Mouse (Mus musculus) layer of hippocampus, adult 8-10 months (tissue): ENCODE measurements around the gene Naaladl1. TPM values are rescaled to one million over a fixed set of nuclear protein-coding genes. Genes with fewer than 3 reads are reported as not detected.
"Not testable (repeated sequence)": the region's sequence is repeated elsewhere in the genome, so short reads cannot be mapped to it uniquely, and the experiment has no call there.

Experiments
- DNase-seq, 2 experiments: peaks; one replicate each; pipeline ENCODE4 v3.0.0; 2022; ENCODE audit warnings: low spot score in 2 of 2
- total RNA-seq, 4 experiments: library from RNA; stranded (reverse); gene quantifications; 2 replicates each; pipeline ENCODE4 v1.2.4; 2022

Naaladl1 gene
- total RNA-seq, 4 experiments from 2014 or later: 0.14 to 0.25 (median 0.17) TPM; not detected in 1

DNA sequence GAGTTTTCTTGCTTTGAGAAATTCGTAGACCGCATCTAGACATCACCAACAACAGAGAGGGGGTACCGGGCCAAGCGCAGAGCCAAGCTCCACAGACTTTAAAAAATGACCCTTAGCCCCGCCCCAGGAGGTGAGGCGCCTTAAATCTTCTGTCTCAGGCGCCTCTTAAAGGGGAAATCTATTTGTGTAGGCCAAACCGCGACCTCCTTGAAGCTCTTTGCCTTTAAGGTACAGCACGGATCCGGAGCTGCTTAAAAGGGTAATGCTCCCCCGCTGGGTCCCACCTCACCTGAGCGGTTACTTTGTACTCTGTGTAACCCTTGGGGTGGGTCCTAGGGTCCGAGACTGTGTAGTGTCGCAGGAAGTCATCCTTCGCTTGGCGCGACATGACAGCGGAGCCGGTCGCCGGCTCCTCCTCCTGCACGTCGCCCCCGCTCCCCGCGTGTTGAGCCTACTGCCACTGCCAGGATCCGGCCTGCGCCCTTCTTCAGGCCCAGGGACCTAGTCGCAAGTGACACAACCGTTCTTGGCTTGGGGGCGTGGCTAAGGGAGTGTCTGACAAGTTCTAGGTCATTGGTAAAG, 22.3 kb downstream of the Naaladl1 start, which contains the start of gene Snx15:
Snx15 (minus strand) TSS at position 545 of the 582 bp plus-strand sequence.
- DNase-seq: peak; percentile 94

DNA sequence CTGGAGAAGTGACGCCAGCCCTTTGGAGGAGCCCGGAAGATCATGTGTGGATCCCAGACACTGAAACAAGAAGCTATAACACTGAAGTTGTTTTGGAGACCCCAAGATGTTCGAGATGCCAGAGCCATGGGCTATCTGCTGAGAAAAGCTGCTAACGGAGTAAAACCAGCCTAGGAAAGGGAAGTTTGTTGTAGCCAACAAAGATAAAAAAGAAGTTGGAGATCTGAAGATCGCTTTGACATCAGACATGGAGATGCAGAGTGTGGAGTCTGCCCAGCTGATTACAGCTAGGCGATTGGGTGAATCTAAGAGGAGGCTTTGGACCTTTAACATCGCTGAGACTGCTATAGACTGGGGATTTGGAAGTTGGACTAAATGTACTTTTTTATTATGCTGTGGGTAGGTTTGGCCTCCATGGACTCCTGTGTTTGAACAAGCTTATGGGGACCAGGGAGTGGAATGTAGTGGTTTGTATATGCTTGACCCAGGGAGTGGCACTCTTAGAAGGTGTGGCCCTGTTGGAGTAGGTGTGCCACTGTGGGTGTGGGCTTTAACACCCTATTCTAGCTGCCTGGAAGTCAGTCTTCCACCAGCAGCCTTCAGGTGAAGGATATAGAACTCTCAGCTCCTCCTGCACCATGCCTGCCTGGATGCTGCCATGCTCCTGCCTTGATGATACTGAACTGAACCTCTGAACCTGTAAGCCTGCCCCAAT, 25.0 kb downstream of the Naaladl1 start:
- not testable (repeated sequence) for DNase-seq

DNA sequence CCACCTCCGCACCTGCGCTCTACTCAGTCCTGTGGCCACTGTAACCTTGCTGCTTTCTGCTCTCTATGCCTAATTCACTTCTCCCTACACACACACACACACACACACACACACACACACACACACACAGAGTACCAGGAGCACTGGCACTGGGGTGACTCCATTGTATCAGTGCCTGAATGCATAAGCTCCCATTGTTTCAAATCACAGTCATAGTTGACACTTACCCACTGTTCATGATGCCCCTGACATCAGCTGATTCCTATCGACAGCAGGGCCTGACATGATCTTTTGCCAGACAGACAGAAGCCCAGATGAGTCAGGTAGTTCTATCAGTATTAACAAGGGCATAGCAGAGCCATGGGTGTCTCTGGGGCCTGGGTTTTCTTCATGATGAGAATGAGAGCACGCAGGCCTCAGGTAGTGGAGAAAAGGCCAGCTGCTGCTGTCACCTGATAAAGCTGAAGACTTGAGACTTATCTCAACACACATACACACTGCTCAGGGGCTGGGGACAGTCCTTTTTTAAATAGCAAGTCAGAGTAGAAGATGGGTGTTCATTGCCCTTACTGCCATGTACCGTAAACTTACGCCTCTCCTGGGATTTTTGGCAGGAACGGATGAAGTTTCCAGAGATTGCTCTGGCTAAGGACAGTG, 26.7 kb downstream of the Naaladl1 start:
- no peak for DNase-seq

DNA sequence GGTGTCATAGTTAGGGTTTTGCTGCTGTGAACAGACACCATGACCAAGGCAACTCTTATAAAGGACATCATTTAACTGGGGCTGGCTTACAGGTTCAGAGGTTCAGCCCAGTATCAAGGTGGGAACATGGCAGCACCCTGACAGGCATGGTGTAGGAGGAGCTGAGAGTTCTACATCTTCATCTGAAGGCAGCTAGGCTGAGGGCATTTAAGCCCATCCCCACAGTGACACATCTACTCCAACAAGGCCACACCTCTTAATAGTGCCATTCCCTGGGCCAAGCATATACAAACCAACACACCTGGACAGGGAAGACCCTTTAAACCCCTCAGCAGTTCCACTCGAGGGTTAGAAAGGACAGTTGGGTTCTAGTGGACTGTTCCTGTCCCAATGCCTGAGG, 27.6 kb downstream of the Naaladl1 start:
- DNase-seq: not testable (repeated sequence)

DNA sequence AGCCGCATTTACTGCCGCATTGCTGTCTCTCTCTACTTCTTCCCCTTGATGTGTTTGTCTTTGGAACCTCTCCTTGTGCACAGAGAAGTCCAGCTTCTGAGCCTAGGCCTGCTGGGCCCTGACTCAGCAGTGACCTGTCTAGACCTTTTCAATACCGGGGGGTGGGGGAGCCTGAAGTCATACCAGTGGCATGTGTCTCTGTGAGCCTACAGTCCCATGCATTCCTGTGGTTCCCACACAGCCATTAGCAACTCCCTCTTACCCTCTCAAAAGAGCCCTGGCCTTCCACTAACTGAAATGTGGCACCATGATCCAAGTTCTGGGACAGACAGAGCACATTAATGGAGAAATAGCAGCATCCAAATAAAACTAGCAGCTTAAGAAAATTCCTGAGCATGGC, 30.8 kb downstream of the Naaladl1 start:
- DNase-seq: no peak

DNA sequence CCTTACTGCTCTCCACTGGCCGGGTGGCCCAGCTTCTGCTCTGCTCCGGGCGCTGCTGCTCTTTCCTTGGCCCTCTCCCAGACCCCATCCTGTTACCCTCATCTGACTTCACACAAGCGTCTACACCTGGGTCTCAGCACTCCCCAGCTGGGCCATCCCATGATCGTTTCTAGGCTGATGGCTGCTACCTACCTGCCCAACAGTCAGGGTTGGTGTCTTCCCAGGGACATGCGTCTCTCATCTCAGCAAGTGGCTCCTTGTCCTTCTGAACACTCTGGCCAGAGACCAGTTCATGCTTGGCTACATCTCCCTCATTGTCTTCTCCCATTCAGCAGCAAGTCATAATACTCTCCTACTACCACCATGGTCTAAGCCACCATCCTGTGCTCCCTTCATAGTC, 34.1 kb downstream of the Naaladl1 start:
- DNase-seq: no peak

DNA sequence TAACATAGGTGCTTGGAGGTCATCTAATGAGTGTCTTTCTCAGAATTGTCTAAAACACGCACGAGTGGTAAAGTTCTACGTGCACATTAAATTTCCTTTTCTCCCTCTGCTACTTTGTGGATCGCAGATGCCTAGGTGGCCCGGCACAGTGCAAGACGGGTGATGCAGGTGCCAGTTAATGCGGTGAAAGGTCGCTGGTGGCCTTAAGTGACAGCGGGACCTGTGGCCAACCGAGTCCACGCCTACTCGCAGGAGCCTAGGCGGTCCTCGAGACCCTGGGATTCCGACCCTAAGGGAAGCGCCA, 34.7 kb downstream of the Naaladl1 start:
- no peak for DNase-seq

DNA sequence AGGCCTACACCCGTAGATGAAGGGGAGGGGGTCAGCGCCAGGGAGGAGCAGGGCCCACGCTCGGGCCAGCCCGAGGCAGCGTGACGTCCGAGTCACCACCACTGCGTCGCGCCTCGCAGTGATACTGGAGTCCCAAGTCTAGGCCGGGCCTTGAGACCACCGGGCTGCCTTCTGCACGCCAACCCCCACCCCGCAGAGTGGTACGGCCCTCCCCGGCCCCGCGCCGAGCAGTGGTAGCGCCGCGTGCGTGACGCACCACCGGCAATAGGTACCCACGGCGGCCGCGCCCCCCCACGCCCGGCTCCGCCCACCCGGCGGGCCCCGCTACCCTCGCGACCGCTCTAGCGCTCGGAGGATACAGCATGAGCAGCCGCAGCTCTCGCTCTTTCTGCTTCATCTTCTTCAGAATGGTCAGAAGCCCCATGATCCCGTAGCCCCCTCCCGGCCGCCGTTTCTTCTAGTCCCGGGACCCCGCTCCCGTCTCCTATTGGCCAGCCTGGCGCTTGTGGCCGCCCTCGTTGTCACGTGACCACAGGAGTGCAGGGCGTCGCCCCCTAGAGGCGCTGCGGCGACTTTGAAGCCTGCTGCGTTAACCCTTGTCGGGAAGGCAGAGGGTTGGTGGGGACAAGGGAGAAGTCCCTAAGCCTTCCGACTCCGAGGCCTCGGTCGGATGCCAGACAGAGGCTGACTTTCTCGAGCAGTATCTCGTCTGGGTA, 35.3 kb downstream of the Naaladl1 start, which contains the start of gene Batf2:
Batf2 (plus strand) TSS at position 306 of the 716 bp plus-strand sequence.
- peak; percentile 91 to 92 for DNase-seq

DNA sequence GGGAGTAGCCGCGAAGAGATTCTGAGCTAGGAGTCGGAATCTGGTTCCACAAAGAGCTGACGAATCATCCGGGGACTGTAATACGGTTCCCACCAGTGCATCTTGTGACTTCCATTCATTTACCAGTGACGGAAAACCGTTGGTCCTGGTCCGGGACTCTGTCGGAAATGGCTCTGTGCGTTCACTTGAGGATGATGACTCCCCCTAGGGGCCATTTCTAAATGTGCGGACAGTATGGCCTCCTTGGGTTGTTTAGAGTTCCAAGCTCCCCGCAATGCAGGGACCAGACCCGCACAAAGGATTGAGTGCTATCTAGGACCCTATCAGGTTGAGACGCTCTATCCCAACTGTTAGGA, 35.8 kb downstream of the Naaladl1 start, which contains the start of gene Arl2:
Arl2 (minus strand) TSS at position 155 of the 356 bp plus-strand sequence.
- DNase-seq: peak; percentile 76 to 87

DNA sequence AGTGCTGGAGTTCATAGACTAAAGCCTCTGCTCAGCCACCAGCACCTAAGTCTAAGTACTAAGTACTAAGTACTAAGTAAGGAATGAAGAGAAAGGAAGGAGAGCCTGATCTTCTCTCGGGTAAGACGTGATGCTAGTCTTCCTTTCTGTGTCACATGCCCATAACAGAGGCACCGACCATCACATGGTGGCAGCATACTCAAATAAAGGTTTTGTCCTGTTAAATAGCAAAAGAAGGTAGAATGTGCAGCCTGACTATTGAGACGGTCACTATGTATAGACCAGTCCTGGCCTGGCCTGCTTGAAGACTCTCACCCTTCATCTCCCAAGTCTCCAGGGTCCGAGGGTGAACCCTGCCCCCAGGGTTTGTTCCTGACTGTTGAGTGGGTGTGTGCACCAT, 39.3 kb downstream of the Naaladl1 start:
- no peak for DNase-seq

DNA sequence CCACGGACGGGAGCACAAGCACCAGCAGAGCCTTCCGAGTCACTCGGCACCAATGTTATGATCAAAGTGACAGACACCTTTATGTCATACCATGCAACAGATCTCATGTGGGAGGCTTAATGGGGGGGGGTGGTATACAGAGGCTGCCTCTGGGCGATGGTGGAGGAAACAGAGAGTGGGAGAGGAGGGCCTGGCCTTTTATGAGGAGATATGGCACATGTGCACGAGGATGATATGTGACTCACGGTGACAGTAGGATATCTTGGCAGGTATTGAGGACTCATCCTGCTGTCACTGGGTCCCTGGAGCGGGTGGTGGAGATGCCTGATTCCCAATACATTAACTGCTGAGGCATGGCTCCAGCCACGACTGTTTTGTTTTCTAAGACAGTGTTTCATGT, 49.6 kb downstream of the Naaladl1 start:
- DNase-seq: no peak

DNA sequence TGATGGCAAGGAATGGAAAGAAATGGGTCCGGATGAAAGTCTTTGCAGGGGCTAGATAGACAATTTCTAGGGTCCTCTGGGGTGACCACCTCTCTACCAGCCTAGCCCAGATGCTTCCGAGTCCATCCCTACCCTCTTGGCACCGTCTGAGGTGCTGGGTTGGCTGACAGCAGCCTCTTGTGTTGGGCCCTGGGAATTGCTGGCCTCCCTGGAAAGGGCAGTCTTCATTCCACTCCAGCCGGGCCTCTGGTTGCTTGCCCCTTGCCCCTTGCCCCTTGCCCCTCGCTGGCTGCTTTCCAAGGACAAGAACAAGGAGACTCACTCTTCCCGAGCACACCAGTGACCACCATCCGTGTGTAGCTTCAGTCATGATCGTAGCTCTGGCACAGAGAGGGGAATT, 50.8 kb downstream of the Naaladl1 start:
- DNase-seq: no peak

DNA sequence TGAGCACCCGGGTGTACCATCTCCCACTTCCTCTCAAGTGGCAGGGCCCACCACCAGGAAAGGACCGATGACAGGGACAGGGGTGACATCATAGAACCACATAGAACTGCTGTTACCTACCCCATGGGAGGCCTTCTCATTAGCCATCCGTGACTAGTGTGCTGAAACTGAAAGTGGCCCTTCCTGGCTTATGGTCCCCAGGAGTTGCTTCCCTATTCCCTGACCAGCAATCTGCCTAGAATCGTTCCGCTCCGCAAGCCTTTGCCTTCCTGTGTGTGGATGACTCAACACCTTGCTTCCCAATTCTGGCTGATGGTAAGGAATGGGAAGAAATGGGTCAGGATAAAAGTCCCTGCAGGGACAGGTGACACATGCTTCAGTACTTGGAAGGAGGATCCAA, 51.6 kb downstream of the Naaladl1 start:
- DNase-seq: no peak

DNA sequence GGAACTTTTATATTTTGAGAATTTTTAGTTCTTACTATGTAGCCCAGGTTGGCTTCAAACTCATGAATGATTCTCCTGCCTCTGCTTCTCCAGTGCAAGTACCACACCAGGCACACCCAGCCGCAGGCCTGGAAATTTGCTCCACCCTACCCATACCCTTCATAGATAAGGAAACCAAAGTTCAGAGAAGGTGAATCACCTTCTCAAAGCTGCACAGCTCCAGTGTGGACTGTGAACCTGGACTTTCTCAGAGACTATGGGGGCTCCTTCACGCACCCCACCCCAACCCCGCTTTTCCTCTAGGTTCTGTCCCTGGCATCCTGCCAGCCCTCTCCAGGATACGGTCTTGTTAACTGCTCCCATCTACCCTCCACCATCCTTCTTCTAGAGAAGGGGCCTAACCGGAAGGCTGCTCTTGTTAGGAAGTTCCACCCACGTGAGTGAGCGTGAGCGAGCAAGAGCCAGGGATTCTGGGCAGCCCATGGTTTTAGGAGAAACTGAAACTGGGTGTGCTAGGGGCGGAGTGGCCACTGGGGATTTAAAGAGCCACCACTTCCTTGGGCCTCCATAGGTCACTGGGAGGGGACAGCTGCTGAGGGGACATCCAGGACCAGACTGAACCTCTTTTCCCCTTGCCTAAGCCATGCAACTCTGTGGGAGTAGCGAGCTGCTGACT, 58.4 kb downstream of the Naaladl1 start:
- DNase-seq: no peak

Other genes starting within 250 kb of the Naaladl1 start
- 10 to 100 TPM; 10.4 to 20.8 (median 16.3) TPM for gene Frmd8, start 230.5 kb upstream of the Naaladl1 start, total RNA-seq
- gene Slc25a45, start 228.0 kb upstream of the Naaladl1 start, total RNA-seq: 1 to 10 TPM; 3.1 to 7.1 (median 4.5) TPM
- gene Tigd3, start 211.6 kb upstream of the Naaladl1 start, total RNA-seq: 1 to 10 TPM; 2.2 to 3.5 (median 2.9) TPM
- 100 to 1,000 TPM in 1 of 4 experiments, 10 to 100 TPM in 3; 89.6 to 135 (median 97.5) TPM for gene Dpf2, start 192.8 kb upstream of the Naaladl1 start, total RNA-seq
- gene Cdc42ep2, start 181.0 kb upstream of the Naaladl1 start, total RNA-seq: 1 to 10 TPM; 4.4 to 6.0 (median 5.4) TPM
- 1 to 10 TPM; 4.4 to 8.2 (median 7.1) TPM for gene Pola2, start 141.6 kb upstream of the Naaladl1 start, total RNA-seq
- gene Slc22a20, start 119.6 kb upstream of the Naaladl1 start, total RNA-seq: not detected
- gene Capn1, start 89.9 kb upstream of the Naaladl1 start, total RNA-seq: 10 to 100 TPM; 23.7 to 27.7 (median 25.1) TPM
- 10 to 100 TPM; 40.4 to 48.8 (median 43.7) TPM for gene Syvn1, start 59.2 kb upstream of the Naaladl1 start, total RNA-seq
- gene Mrpl49, start 48.0 kb upstream of the Naaladl1 start, total RNA-seq: 10 to 100 TPM; 43.5 to 51.3 (median 46.1) TPM
- gene Fau, start 47.9 kb upstream of the Naaladl1 start, total RNA-seq: 100 to 1,000 TPM; 653 to 927 (median 780) TPM
- 10 to 100 TPM; 27.0 to 38.4 (median 32.4) TPM for gene Znhit2, start 44.6 kb upstream of the Naaladl1 start, total RNA-seq
- 10 to 100 TPM; 21.7 to 30.5 (median 26.6) TPM for gene Tm7sf2, start 37.4 kb upstream of the Naaladl1 start, total RNA-seq
- gene Vps51, start 28.6 kb upstream of the Naaladl1 start, total RNA-seq: 100 to 1,000 TPM in 2 of 4 experiments, 10 to 100 TPM in 2; 90.4 to 103 (median 99.8) TPM
- gene Tmem262, start 25.7 kb upstream of the Naaladl1 start, total RNA-seq: not detected
- 1 to 10 TPM in 1 of 4 experiments, not detected in 3; 2.3 TPM for gene Gm28374, start 23.5 kb upstream of the Naaladl1 start, total RNA-seq
- 10 to 100 TPM; 38.8 to 44.1 (median 41.4) TPM for gene Zfpl1, start 20.8 kb upstream of the Naaladl1 start, total RNA-seq
- under 1 TPM in 1 of 4 experiments, not detected in 3; 0.31 TPM for gene Cdca5, start 20.8 kb upstream of the Naaladl1 start, total RNA-seq
- gene AC131692.1, start 11.4 kb upstream of the Naaladl1 start, total RNA-seq: not detected
- gene Sac3d1, start 12.9 kb downstream of the Naaladl1 start, total RNA-seq: 10 to 100 TPM; 11.0 to 13.4 (median 12.9) TPM
- gene Snx15, start 22.5 kb downstream of the Naaladl1 start, total RNA-seq: 10 to 100 TPM; 38.7 to 43.0 (median 41.8) TPM
- 1 to 10 TPM in 1 of 4 experiments, under 1 TPM in 2, not detected in 1; 0.83 to 1.3 (median 0.96) TPM for gene Batf2, start 35.2 kb downstream of the Naaladl1 start, total RNA-seq
- gene Arl2, start 35.8 kb downstream of the Naaladl1 start, total RNA-seq: 10 to 100 TPM; 79.8 to 93.3 (median 85.0) TPM
- gene Majin, start 78.6 kb downstream of the Naaladl1 start, total RNA-seq: not detected
- not detected for gene Gpha2, start 120.6 kb downstream of the Naaladl1 start, total RNA-seq
- 100 to 1,000 TPM; 126 to 136 (median 128) TPM for gene Ppp2r5b, start 130.1 kb downstream of the Naaladl1 start, total RNA-seq
- gene Atg2a, start 135.9 kb downstream of the Naaladl1 start, total RNA-seq: 10 to 100 TPM; 34.1 to 41.8 (median 37.1) TPM
- gene Ehd1, start 170.9 kb downstream of the Naaladl1 start, total RNA-seq: 10 to 100 TPM; 59.1 to 76.4 (median 70.3) TPM
- 1 to 10 TPM; 5.9 to 9.5 (median 6.5) TPM for gene Cdc42bpg, start 200.7 kb downstream of the Naaladl1 start, total RNA-seq
- gene Men1, start 229.2 kb downstream of the Naaladl1 start, total RNA-seq: 10 to 100 TPM; 60.0 to 74.4 (median 63.5) TPM
- 100 to 1,000 TPM in 2 of 4 experiments, 10 to 100 TPM in 2; 85.0 to 114 (median 103) TPM for gene Map4k2, start 235.4 kb downstream of the Naaladl1 start, total RNA-seq